Mouse (Mus musculus) MEL (cell line): ENCODE data around the gene Hmgn1. TPM values are rescaled to one million over a fixed set of nuclear protein-coding genes. Genes with fewer than 3 reads are reported as not detected.

Source experiments
- DNase-seq: peaks from one replicate; pipeline ENCODE4 v3.0.0; 2011; ENCODE audit warnings: low read depth, low spot score
- H3K27ac ChIP-seq: 2 replicates; pipeline ENCODE4 v1.5.1; 2012; ENCODE audit warnings: low read depth, mild to moderate bottlenecking, control low read depth, low read length, moderate library complexity; ENCODE audit not compliant: control insufficient read depth
- H3K27me3 ChIP-seq, 2 experiments: fragments of 150-350 bp in 1 of 2; sonication (generic) in 1 of 2; 2 replicates each; pipeline ENCODE4 v1.6.1; 2012; ENCODE audit warnings: low read length in 2 of 2, mild to moderate bottlenecking in 2 of 2, improper control_type of control experiment in 1 of 2, moderate library complexity in 1 of 2; ENCODE audit not compliant: insufficient read depth in 2 of 2, control insufficient read depth in 1 of 2
- H3K36me3 ChIP-seq, 2 experiments: 2 replicates each; pipeline ENCODE4 v1.6.1; 2012 to 2014; ENCODE audit warnings: low read length in 2 of 2, improper control_type of control experiment in 1 of 2, inconsistent platforms in 1 of 2, mild to moderate bottlenecking in 1 of 2; ENCODE audit not compliant: insufficient read depth in 2 of 2, control insufficient read depth in 1 of 2
- H3K4me1 ChIP-seq, 2 experiments: fragments of 150-350 bp in 1 of 2; sonication (generic) in 1 of 2; 2 replicates each; pipeline ENCODE4 v1.6.1; 2012; ENCODE audit warnings: low read length in 2 of 2, improper control_type of control experiment in 1 of 2, mild to moderate bottlenecking in 1 of 2; ENCODE audit not compliant: insufficient read depth in 2 of 2, control insufficient read depth in 1 of 2
- H3K4me3 ChIP-seq, 2 experiments: fragments of 150-350 bp in 1 of 2; sonication (generic) in 1 of 2; 2 replicates each; pipeline ENCODE4 v1.5.1; 2012; ENCODE audit warnings: low read depth in 2 of 2, low read length in 2 of 2, mild to moderate bottlenecking in 2 of 2, moderate library complexity in 2 of 2, control low read depth in 1 of 2, improper control_type of control experiment in 1 of 2; ENCODE audit not compliant: control insufficient read depth in 1 of 2, insufficient read depth in 1 of 2
- H3K79me2 ChIP-seq: 2 replicates; pipeline ENCODE4 v1.6.1; 2012; ENCODE audit warnings: mild to moderate bottlenecking, low read length, moderate library complexity; ENCODE audit not compliant: control insufficient read depth, poor library complexity, insufficient read depth
- H3K9ac ChIP-seq: 2 replicates; pipeline ENCODE4 v1.6.1; 2012; ENCODE audit warnings: low read depth, mild to moderate bottlenecking, control low read depth, low read length, moderate library complexity; ENCODE audit not compliant: control insufficient read depth, poor library complexity, severe bottlenecking
- H3K9me3 ChIP-seq: fragments of 150-350 bp; sonication (generic); replicated peaks from 2 replicates; pipeline ENCODE4 v1.6.1; 2012; ENCODE audit warnings: mild to moderate bottlenecking, low read length, improper control_type of control experiment, moderate library complexity; ENCODE audit not compliant: insufficient read depth
- CTCF ChIP-seq, 3 experiments: IDR thresholded peaks in 2 of 3; conservative IDR thresholded peaks in 1 of 3; 2 replicates each; pipeline ENCODE4 v1.5.1; 2011 to 2012; ENCODE audit warnings: low read length in 3 of 3, low read depth in 2 of 3, mild to moderate bottlenecking in 2 of 3, improper control_type of control experiment in 1 of 3, inconsistent platforms in 1 of 3, mixed read lengths in 1 of 3, moderate library complexity in 1 of 3; ENCODE audit not compliant: control insufficient read depth in 1 of 3, insufficient read depth in 1 of 3, poor library complexity in 1 of 3, severe bottlenecking in 1 of 3
- ELF1 ChIP-seq: IDR thresholded peaks from 2 replicates; pipeline ENCODE4 v1.6.1; 2014; ENCODE audit warnings: low read depth, mild to moderate bottlenecking, inconsistent platforms, low read length, improper control_type of control experiment, moderate library complexity
- EP300 ChIP-seq, 2 experiments: IDR thresholded peaks; 2 replicates each; pipeline ENCODE4 v1.6.1; 2011; ENCODE audit warnings: improper control_type of control experiment in 2 of 2, low read length in 2 of 2, low read depth in 1 of 2, mild to moderate bottlenecking in 1 of 2
- ETS1 ChIP-seq: IDR thresholded peaks from 2 replicates; pipeline ENCODE4 v1.6.1; 2012; ENCODE audit warnings: low read depth, mild to moderate bottlenecking, inconsistent platforms, low read length, improper control_type of control experiment, moderate library complexity
- MYB ChIP-seq: IDR thresholded peaks from 2 replicates; pipeline ENCODE4 v1.6.1; 2011; ENCODE audit warnings: mild to moderate bottlenecking, low read depth, low read length, improper control_type of control experiment
- RAD21 ChIP-seq: IDR thresholded peaks from 2 replicates; pipeline ENCODE4 v1.6.1; 2011; ENCODE audit warnings: mild to moderate bottlenecking, low read depth, low read length, improper control_type of control experiment
- SIN3A ChIP-seq: IDR thresholded peaks from 2 replicates; pipeline ENCODE4 v1.6.1; 2012; ENCODE audit warnings: low read length, improper control_type of control experiment, inconsistent platforms
- SMC3 ChIP-seq: IDR thresholded peaks from 2 replicates; pipeline ENCODE4 v1.6.1; 2011; ENCODE audit warnings: low read depth, low read length, improper control_type of control experiment
- TCF12 ChIP-seq: IDR thresholded peaks from 2 replicates; pipeline ENCODE4 v1.6.1; 2014; ENCODE audit warnings: low read depth, mild to moderate bottlenecking, inconsistent platforms, low read length, improper control_type of control experiment, moderate library complexity
- USF2 ChIP-seq, 2 experiments: IDR thresholded peaks; 2 replicates each; pipeline ENCODE4 v1.6.1; 2011 to 2012; ENCODE audit warnings: improper control_type of control experiment in 2 of 2, low read length in 2 of 2, borderline replicate concordance in 1 of 2, inconsistent platforms in 1 of 2, low read depth in 1 of 2, mild to moderate bottlenecking in 1 of 2; ENCODE audit not compliant: insufficient read depth in 1 of 2
- ZMIZ1 ChIP-seq: IDR thresholded peaks from 2 replicates; pipeline ENCODE4 v1.6.1; 2012; ENCODE audit warnings: low read depth, mild to moderate bottlenecking, inconsistent platforms, low read length, improper control_type of control experiment, moderate library complexity
- polyA plus RNA-seq, 2 experiments: library from polyadenylated mRNA; stranded (reverse) in 1 of 2; unstranded in 1 of 2; fragments of >175 nt in 1 of 2; fragments of >200 nt in 1 of 2; gene quantifications; 2 replicates each; pipeline versions ENCODE4 v1.2.1 to v1.2.4; 2012; ENCODE audit warnings: low replicate concordance in 2 of 2, low read depth in 1 of 2; ENCODE audit not compliant: insufficient read length in 2 of 2, insufficient read depth in 1 of 2, missing spikeins in 1 of 2
- total RNA-seq: library from RNA; depleted of rRNA; stranded (reverse); fragments of 300-350 nt; gene quantifications from 2 replicates; pipeline ENCODE4 v1.2.3, GENCODE M21; 2012

Hmgn1 gene
- total and polyA plus RNA-seq, 3 experiments, result 185 to 778 (median 246) TPM

DNA sequence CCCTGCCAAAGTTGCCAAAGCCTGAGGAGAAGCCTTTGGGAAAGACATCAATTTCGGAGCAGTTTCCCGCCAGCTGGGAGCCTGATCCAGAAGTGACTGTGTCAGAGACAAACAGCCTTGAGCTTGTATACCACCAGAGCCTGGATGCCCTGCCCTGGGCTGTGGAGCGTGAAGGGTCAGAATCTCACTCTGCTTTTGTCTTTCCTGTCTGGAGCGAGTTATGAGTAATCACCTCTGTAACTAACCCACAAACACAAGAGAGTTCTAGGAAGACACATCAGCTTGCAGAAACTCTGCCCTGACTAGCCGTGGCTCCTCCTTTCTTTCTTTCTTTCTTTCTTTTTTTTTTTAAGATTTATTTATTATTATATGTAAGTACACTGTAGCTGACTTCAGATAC, 31.6 kb downstream of the Hmgn1 start:
- Histone ChIP-seq H3K27me3 (no peaks in the 10 kb centered on the region), H3K4me1 (peaks cover 3 to 8% of the 10 kb centered on the region in 2 experiments; a peak in 3 of 4 replicates), H3K4me3 (no peak overlapping the region), H3K27ac (no peak overlapping the region), H3K79me2 (no peaks in the 10 kb centered on the region), H3K36me3 (peaks cover 0 to 4% of the 10 kb centered on the region in 2 experiments; a peak in 2 of 4 replicates), H3K9me3 (no peaks in the 10 kb centered on the region), H3K9ac (no peak overlapping the region)
- no peak for DNase-seq
- TF ChIP-seq RAD21, result no peak
- TF ChIP-seq ELF1, result no peak
- TF ChIP-seq SMC3, result no peak

DNA sequence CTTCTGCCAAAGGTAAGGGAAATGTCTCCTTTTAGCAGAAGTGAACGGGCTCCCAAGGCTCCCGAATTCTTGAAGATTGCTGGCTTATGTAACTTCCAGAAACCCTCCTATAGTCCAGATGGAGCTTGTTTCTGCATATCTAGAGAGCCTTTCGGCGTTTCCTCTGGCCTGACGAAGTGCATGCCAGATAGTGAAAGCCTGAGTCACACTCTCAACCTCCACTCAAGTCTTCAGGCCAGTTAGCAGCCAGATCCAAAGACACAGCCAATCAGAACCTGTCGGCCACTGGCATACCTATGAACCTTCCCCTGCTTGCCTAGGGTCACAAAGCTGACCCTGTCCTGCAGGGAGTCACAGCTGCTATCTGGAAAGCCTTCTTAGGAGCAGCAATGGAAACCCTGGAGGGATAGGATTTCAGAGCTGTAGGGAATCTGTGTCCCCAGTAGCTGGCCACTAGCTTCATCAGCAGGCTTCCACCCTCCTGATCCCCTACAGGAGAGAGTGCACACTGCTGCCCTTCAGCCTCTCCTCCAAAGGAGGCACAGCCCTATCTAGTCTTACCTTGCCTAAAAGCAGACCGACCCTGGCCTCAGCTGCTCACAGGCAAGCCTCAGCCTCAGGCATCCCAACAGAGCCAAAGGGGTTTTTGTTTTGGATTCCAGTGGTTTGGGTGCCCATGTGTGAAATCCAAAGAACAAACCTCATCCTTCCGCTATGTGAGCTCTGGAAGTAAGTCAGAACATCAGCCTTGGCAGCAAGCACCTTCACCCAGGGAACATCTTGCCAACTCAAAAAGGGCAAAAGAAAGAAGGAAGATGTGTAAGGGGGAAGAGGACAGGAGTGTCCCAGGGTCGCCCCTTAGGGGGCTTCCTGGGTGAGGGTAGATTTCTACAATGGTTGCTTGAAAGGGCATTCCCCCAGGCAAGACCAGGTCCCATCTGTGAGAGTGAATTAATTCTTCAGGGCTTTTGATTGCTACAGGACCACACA, 35.7 kb downstream of the Hmgn1 start:
- Histone ChIP-seq H3K4me1 (peaks cover 3 to 13% of the 10 kb centered on the region in 2 experiments; a peak in 3 of 4 replicates), H3K79me2 (no peaks in the 10 kb centered on the region), H3K9ac (peak overlapping the region; percentile 56), H3K27ac (peak overlapping the region; percentile 72), H3K4me3 (peak overlapping the region; percentile 19 to 40; a peak in 3 of 4 replicates), H3K27me3 (peaks cover 0 to 2% of the 10 kb centered on the region in 2 experiments; a peak in 1 of 4 replicates), H3K9me3 (no peaks in the 10 kb centered on the region), H3K36me3 (peaks cover 0 to 8% of the 10 kb centered on the region in 2 experiments; a peak in 2 of 4 replicates)
- peak; percentile 71 for DNase-seq
- TF ChIP-seq EP300 (IDR thresholded peaks at IDR 0.05; ENCODE audit: low read depth in 1 of 2, low read length in 2 of 2) (peak; percentile 15 to 49; a peak in 2 of 4 replicates), ZMIZ1 (no peak), MYB (no peak), ETS1 (peak; percentile 21; the same call in 1 of the 2 replicates), TCF12 (peak; percentile 67; the same call in 1 of the 2 replicates), CTCF (IDR thresholded peaks at IDR 0.05 in 2 of 3, conservative IDR thresholded peaks at IDR 0.05 in 1 of 3; ENCODE audit: control insufficient read depth in 1 of 3, insufficient read depth in 1 of 3, low read depth in 2 of 3, low read length in 3 of 3, poor library complexity in 1 of 3, severe bottlenecking in 1 of 3) (peak in 1 of 3 experiments; percentile 15; a peak in 2 of 6 replicates), SIN3A (no peak)

- Histone ChIP-seq H3K9ac (no peak overlapping the region), H3K36me3 (peaks cover 0 to 7% of the 10 kb centered on the region in 2 experiments; a peak in 2 of 4 replicates), H3K27ac (no peak overlapping the region), H3K9me3 (no peaks in the 10 kb centered on the region), H3K79me2 (no peaks in the 10 kb centered on the region), H3K4me1 (peaks cover 3 to 16% of the 10 kb centered on the region in 2 experiments; a peak in 3 of 4 replicates), H3K27me3 (peaks cover 0 to 2% of the 10 kb centered on the region in 2 experiments; a peak in 1 of 4 replicates), H3K4me3 (no peak overlapping the region)
- DNase-seq, result no peak
- no peak for TF ChIP-seq USF2 (IDR thresholded peaks at IDR 0.05; ENCODE audit: borderline replicate concordance in 1 of 2, insufficient read depth in 1 of 2, low read depth in 1 of 2, low read length in 2 of 2)
Observed at GRCm38 (mm10) chr16:96088120-96088519, 39.4 kb downstream of the Hmgn1 start.
